Mouse (Mus musculus): Measurements from ENCODE around the gene Gm10912.
"Not testable (repeated sequence)": the region's sequence is repeated elsewhere in the genome, so short reads cannot be mapped to it uniquely, and the experiment has no call there.

Gene Gm10912

GRCm38 (mm10) chr2:104065526-104065925, at the start of gene Gm10912:
Gm10912 (plus strand) TSS chr2:104065826.
- DNase-seq (ENCODE audit: low spot score) = not testable (repeated sequence)

GRCm38 (mm10) chr2:104023096-104023495, 42.5 kb upstream of the Gm10912 start:
- no peak for DNase-seq (ENCODE audit: low spot score)

- DNase-seq (ENCODE audit: low spot score) = no peak
Measured at GRCm38 (mm10) chr2:104024656-104025055, 41.0 kb upstream of the Gm10912 start.

GRCm38 (mm10) chr2:104027458-104028138, 38.0 kb upstream of the Gm10912 start, which contains the start of gene Fbxo3:
Fbxo3 (plus strand) TSS chr2:104027721.
- peak; percentile 81 for DNase-seq (ENCODE audit: low spot score)

- DNase-seq (ENCODE audit: low spot score) = no peak
Measured at GRCm38 (mm10) chr2:104028139-104028723, 37.4 kb upstream of the Gm10912 start, which contains the start of gene 4931422A03Rik. 4931422A03Rik (minus strand) TSS chr2:104028361.

- no peak for DNase-seq (ENCODE audit: low spot score)
Measured at GRCm38 (mm10) chr2:104029074-104029473, 36.6 kb upstream of the Gm10912 start.

GRCm38 (mm10) chr2:104030381-104030780, 35.2 kb upstream of the Gm10912 start:
- no peak for DNase-seq (ENCODE audit: low spot score)

GRCm38 (mm10) chr2:104032056-104032455, 33.6 kb upstream of the Gm10912 start:
- no peak for DNase-seq (ENCODE audit: low spot score)

GRCm38 (mm10) chr2:104034832-104035472, 30.7 kb upstream of the Gm10912 start:
- DNase-seq (ENCODE audit: low spot score) = peak; percentile 66

- no peak for DNase-seq (ENCODE audit: low spot score)
Measured at GRCm38 (mm10) chr2:104035595-104035994, 30.0 kb upstream of the Gm10912 start.

- no peak for DNase-seq (ENCODE audit: low spot score)
Measured at GRCm38 (mm10) chr2:104036316-104036715, 29.3 kb upstream of the Gm10912 start.

- DNase-seq (ENCODE audit: low spot score) = no peak
Measured at GRCm38 (mm10) chr2:104038236-104038635, 27.4 kb upstream of the Gm10912 start.

GRCm38 (mm10) chr2:104041632-104042031, 24.0 kb upstream of the Gm10912 start:
- no peak for DNase-seq (ENCODE audit: low spot score)

GRCm38 (mm10) chr2:104042766-104043165, 22.9 kb upstream of the Gm10912 start:
- DNase-seq (ENCODE audit: low spot score) = no peak

GRCm38 (mm10) chr2:104043624-104044478, 21.8 kb upstream of the Gm10912 start:
- DNase-seq (ENCODE audit: low spot score) = no peak

GRCm38 (mm10) chr2:104044479-104045080, 21.0 kb upstream of the Gm10912 start:
- DNase-seq (ENCODE audit: low spot score) = no peak

GRCm38 (mm10) chr2:104058381-104058780, 7.2 kb upstream of the Gm10912 start:
- no peak for DNase-seq (ENCODE audit: low spot score)

GRCm38 (mm10) chr2:104058954-104059353, 6.7 kb upstream of the Gm10912 start:
- DNase-seq (ENCODE audit: low spot score) = no peak

GRCm38 (mm10) chr2:104059786-104060185, 5.8 kb upstream of the Gm10912 start:
- DNase-seq (ENCODE audit: low spot score) = peak; percentile 16

- DNase-seq (ENCODE audit: low spot score) = no peak
Measured at GRCm38 (mm10) chr2:104060996-104061395, 4.6 kb upstream of the Gm10912 start.

- DNase-seq (ENCODE audit: low spot score) = no peak
Measured at GRCm38 (mm10) chr2:104062665-104063064, 3.0 kb upstream of the Gm10912 start.

- DNase-seq (ENCODE audit: low spot score) = no peak
Measured at GRCm38 (mm10) chr2:104064152-104064551, 1.5 kb upstream of the Gm10912 start.

Measured in left cerebral cortex, adult 11 months (tissue).